Mouse (Mus musculus) adrenal gland, postnatal 14 days (tissue): ENCODE measurements at regions not wholly inside any gene's neighbourhood (a gene's known extent, or its start where the extent isn't known, plus 50 kb on each side); places are given as distances from the start of the nearest gene placed in this dataset.

Experiments
- DNase-seq: peaks from one replicate; pipeline ENCODE4 v3.0.0; 2021; ENCODE audit warnings: mixed read lengths

DNA sequence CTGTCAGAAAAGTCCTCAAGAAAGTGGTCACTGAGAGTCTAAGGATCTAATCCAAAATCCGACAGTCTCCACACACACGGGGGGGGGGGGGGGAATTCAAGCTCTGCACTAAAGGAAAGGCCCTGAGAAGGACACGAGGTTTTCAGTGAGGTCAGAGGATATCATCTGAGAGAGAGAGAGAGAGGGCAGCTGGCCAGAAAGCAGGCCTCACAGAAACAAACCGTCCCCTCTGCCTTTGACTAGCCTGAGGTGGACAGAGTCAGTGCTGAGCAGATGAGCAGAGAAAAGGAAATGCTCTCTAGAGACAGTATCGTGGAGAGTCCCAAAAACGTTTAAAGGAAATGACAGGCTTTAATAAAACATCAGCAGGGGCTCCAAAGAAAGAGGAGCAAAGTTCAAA lies 282.0 kb downstream of the Gm49356 start:
- DNase-seq, result peak; percentile 54

DNA sequence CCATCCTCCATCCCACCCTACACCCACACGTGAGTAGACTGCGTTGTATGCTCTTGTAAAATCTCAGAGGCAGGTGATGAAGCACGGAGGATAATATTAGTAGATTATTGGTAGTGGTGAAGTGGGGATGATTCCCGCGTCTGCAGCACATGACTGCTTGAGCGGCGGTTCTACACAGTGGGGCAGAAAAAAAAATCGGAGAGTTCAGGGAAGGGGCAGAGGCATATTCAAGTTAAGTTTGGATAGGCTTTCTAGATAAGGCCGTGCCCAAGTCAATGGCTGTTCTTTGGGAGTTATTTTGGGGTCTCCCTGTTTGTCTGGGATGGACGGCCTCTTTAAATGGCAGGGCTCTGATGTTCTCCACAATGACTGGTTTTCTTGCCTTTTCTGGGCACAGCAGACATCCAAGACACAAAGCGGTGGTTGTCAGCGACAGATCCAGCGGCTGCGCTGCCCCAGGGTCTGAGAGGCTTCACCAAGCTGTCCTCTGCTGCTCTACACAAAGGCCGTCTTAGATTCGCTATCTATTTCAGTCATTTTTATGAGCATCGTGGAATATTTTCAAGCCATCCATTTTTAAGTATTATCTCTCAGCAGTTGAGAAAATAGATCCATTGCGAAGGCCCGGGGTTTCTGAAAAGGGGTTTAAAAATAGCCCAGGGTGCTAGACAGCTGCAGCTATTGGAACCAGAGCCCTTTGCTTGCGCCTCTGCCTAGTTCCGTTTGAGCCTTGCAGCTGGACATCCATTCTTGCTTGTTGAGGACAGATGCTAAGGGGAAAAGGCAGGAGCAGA lies 284.6 kb downstream of the Gm49356 start:
- DNase-seq, result no peak

DNA sequence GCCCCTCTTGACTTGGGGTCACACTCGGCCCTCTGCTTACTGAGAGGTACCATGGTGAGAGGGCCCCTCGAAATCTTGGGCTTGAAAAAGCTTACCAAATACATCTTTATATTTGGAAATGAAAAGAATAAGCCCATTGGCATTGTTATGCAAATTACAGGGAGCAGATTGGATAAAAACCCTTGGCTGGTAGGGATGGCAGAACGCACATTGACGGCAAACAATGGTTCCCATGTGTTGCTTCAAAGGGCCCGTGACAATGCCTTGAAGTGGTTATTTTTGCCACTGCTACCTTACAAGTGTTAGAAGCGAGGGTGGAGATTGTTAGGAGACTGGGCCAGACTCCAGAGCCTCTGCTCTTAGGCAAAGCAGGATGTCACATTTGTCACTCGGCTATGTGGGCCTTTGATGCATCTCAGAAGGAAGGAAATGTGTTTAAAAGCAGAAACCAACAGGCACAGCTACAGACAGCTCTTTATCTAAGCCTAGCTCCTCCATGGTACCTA lies 285.2 kb downstream of the Gm49356 start:
- DNase-seq, result no peak

GRCm38 (mm10) chr15:59174893-59175531 lies 285.9 kb downstream of the Gm49356 start:
- DNase-seq, result no peak

GRCm38 (mm10) chr15:59180076-59180475 lies 291.0 kb downstream of the Gm49356 start:
- DNase-seq, result peak; percentile 50

GRCm38 (mm10) chr15:59184461-59184860 lies 295.4 kb downstream of the Gm49356 start:
- DNase-seq, result peak; percentile 61

- DNase-seq, result no peak
Observed at GRCm38 (mm10) chr15:59187566-59187965, 298.5 kb downstream of the Gm49356 start.

GRCm38 (mm10) chr15:59188371-59188770 lies 299.3 kb downstream of the Gm49356 start:
- DNase-seq, result no peak

DNA sequence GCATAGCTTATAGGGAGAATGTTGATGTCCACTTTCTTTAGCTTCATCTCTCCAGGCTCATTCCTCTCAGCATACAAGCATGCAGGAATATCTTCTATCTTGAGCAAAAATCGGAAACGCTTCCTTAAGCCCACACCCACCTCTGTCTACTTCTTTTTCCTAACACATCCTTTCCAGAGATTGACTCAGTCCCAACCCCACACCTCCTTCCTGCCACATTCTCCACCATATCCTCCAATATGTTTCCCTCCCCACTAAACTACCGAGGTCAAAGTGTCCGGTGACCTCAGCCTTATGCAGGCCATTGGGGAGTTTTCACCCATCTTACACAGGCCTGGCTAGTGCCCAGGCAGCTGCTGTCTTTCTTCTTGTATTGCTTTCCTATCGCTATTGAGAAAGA lies 301.4 kb downstream of the Gm49356 start:
- DNase-seq, result no peak

GRCm38 (mm10) chr15:59194421-59194820 lies 305.3 kb downstream of the Gm49356 start:
- peak; percentile 85 for DNase-seq

DNA sequence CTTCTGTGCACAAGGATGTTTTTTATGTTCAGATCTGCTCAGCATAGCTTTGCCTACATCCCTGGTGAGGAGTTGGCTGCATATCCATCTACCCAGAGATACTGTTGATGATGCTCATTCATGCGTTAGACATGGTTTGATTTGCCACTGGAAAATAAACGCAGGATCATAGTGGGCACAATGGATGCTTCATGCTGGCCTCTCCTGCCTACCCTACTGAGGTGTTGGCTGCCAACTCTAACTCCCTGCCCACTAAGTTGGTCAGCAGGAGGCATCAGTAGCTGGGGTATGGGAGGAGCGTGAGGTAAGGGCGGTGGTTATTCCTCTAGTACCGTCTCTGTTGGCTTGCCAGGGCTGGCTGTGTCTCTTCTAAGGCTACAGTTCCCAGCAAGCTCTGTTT lies 307.3 kb downstream of the Gm49356 start:
- no peak for DNase-seq

DNA sequence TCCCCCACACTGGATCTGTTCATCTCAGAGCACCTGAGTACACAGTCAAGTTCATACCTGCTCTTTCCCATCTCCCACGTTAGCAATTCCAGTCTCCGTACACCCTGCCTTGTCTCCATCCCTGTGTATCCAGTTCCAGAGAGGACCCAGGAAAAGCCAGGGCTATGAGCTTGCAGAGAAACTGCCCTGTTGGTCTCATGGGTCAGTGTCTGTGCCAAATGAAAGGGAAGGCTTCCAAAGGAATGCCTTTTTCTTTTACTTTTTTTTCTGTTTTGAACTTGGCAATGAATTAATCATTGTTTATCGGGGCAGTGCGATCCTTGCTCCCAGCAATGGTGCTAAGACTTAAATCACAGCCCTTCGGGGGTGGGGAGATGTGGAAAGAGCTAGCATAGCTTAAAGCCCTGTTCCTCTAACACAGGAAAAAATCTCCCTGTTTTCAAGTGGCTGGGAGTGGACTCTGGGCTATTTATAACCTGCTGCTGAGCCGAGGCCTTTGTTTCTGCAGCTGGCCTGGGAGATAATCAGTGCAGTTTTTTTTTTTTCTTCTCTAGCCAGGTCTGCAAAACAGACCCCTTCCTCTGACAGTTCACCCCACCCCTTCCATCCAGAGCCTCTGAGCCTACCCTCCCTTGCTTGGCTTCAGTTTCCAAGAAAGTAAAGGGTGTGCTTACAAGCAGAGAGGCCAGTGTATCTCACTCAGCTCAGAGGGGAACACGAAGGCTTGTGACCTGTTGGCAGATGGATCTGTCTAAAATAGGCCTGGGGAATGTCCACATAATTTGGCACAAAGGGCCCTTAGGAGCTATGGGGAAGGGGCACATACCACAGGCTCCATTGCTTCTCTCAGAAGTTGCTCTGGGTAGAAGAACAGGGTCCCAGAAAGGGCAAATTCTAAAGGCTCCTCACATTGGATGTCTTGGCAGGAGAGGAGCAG lies 308.6 kb downstream of the Gm49356 start:
- peak; percentile 75 for DNase-seq

DNA sequence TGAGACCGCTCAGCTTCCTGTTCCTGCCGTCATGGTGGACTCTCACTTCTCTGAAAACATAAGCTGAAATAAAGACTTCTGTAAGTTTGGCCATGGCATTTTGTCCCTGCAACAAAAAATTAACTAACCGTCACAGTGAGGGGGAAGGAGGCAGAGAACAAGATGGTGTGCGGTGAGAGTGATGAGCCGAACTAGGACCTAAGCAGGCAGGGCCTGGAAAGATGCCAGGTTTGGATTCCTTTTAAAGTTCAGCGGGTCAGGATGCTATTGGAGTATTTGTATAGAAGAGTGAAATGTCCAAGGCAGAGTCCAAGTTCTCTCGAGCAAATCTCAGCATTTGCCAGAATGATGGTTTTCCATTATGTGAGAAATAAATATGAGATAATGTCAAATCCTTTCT lies 312.3 kb downstream of the Gm49356 start:
- no peak for DNase-seq

DNA sequence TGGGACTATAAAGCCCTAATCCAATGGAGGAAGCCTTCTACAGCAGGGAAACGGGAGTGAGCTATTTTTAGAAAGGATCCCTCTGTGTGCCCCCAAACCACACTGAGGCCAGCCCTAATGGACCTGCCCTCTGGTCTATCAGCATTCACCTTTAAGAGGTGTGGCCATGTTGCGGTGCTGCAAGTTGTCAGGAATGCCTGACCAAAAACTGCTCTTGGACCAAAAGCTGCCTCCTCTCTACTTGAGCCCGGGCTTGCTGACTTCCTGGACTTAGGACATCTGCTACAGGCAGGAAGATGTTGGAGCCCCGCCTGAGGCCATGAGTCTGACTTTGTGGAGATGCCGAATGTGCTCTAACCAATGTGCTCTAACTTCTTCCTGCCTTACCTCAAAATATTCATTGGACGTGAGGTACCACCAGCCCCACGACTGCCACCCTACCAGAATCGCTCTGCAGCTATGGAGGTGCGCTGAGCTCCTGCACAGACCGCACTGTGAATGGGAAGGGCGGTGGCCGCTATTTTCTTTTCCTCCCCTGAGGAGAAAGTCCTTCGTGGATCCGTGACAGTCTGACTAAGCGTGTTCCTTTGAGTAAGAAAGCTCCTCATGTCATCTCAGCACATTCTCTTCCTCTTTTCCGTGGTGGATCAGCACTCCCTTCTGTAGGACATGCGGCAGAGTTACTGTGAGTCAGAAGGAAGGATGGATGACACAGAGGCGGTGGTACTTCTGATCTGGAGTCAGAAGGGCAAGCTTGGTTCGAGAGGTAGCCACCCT lies 313.0 kb downstream of the Gm49356 start:
- no peak for DNase-seq

GRCm38 (mm10) chr15:59203097-59203849 lies 314.2 kb downstream of the Gm49356 start:
- no peak for DNase-seq

GRCm38 (mm10) chr15:59203850-59204625 lies 314.9 kb downstream of the Gm49356 start:
- DNase-seq, result peak; percentile 67

DNA sequence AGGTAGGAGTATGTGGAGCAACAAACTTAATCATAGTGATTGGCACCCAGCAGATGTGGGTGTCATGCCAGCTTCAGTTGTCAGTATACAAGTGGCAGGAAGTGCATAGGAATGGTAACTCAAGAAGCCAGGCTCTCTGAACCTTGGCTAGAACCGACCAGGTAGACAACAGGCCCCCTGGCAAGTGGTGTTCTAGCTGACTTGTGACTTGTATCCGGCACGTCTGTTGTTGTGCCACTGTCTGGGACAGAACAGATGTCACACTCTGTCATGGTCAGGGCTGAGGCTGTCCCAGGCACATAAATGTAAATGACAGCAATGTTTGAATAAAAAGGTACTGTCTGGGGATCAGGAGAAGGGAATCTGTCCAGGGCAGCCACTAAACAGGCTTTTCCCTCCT lies 316.0 kb downstream of the Gm49356 start:
- DNase-seq, result no peak

DNA sequence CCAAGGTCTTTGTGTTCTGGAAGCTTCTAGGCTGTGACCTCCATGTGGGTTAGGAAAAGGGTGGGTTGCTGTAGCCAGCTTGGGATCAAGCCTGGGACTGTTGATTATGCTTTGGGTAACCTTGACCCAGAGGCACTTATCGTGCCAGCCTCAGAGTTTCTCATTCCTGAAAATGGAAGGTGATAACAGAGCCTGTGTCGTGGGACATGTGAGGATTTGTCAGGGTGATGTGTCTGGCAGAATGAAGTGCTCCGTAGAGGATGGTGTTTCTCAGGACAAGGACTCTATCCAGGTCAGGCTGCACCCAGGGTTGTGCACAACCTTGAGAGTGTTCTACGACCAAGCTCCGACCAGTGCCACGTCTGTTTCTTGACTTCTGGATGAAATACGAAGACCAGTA lies 316.4 kb downstream of the Gm49356 start:
- DNase-seq, result peak; percentile 49

DNA sequence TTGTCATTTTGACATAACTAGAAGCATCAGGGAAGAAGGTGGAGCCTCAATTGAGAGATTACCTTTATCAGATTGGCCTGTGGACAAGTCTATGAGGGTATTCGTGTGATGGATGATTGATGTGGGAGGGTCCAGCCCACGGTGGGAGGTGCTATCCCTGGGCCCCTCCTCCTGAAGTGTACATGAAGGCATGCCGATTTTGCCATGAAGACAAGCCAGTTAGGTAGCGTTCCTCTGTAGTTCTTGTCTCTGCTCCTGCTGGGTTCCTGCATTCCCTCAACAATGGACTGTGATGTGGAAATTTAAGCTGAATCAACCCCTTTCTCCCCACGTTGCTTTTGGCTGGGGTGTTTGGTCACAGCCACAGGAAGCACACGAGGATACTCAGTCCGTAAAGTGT lies 317.5 kb downstream of the Gm49356 start:
- DNase-seq, result no peak

- no peak for DNase-seq
Observed at GRCm38 (mm10) chr15:59207976-59208375, 318.9 kb downstream of the Gm49356 start.
